ENCODE assay signal across 8 mouse cellular contexts in genomic region chr16:45093137-45093731, GRCm38 (mm10). TPM values are rescaled to one million over a fixed set of nuclear protein-coding genes. Genes with fewer than 3 reads are reported as not detected.
DNase-seq lines count a peak whose midpoint lies in the region; ATAC-seq and TF ChIP-seq lines count a peak whose summit lies in the region.

Ccdc80 (plus strand) TSS chr16:45093402.

- 0 out of 2 replicates have a peak, but pooled peaks cover 2% of the 10 kb centered on the region for H3K4me1 ChIP-seq in intestine, embryonic 16.5 days (ENCODE audit: control insufficient read depth, insufficient read depth, low read length)
- 0 out of 2 replicates have a peak, but pooled peaks cover 4% of the 10 kb centered on the region for H3K4me1 ChIP-seq in midbrain, postnatal 0 days (ENCODE audit: insufficient read depth, low read length)

- peak within 1 kb of the TSS; percentile 43 for H3K4me3 ChIP-seq in intestine, embryonic 16.5 days (ENCODE audit: low read length)
- peak within 1 kb of the TSS; percentile 28 for H3K4me3 ChIP-seq in midbrain, postnatal 0 days (ENCODE audit: low read depth, low read length)

- no peaks in the 10 kb centered on the region for H3K36me3 ChIP-seq in intestine, embryonic 16.5 days (ENCODE audit: control insufficient read depth, insufficient read depth, low read length)
- H3K36me3 ChIP-seq in midbrain, postnatal 0 days (ENCODE audit: insufficient read depth, low read length), result no peaks in the 10 kb centered on the region

- H3K9ac ChIP-seq in intestine, embryonic 16.5 days (ENCODE audit: low read depth, low read length), result peak within 1 kb of the TSS; percentile 63
- no peak within 1 kb of the TSS; the same call in 1 of the 2 replicates for H3K9ac ChIP-seq in midbrain, postnatal 0 days (replicated peaks; ENCODE audit: low read length, poor library complexity, severe bottlenecking)

- H3K27ac ChIP-seq in intestine, embryonic 16.5 days (ENCODE audit: low read length), result peak within 1 kb of the TSS; percentile 76
- H3K27ac ChIP-seq in midbrain, postnatal 0 days (ENCODE audit: low read depth, low read length), result no peak within 1 kb of the TSS

- ATAC-seq in intestine, embryonic 16.5 days, result peak; percentile 62
- ATAC-seq in midbrain, postnatal 0 days (ENCODE audit: low FRiP score), result no peak

- 20% methylated on average over 6 of the region's 6 CpGs for WGBS in intestine, embryonic 16.5 days
- WGBS in midbrain, postnatal 0 days, result 37% methylated on average over 6 of the region's 6 CpGs

- no peaks in the 10 kb centered on the region for H3K27me3 ChIP-seq in intestine, embryonic 16.5 days (replicated peaks; ENCODE audit: control insufficient read depth, insufficient read depth, low read length)
- no peaks in the 10 kb centered on the region for H3K27me3 ChIP-seq in midbrain, postnatal 0 days (ENCODE audit: insufficient read depth, low read length)

- no peak for TF ChIP-seq CTCF in midbrain, postnatal 0 days (IDR thresholded peaks at IDR 0.05)

- H3K4me2 ChIP-seq in intestine, embryonic 16.5 days (ENCODE audit: low read depth, low read length), result peak within 1 kb of the TSS; percentile 44
- peak within 1 kb of the TSS; percentile 58 for H3K4me2 ChIP-seq in midbrain, postnatal 0 days (ENCODE audit: low read depth, low read length, poor library complexity, severe bottlenecking)

- H3K9me3 ChIP-seq in intestine, embryonic 16.5 days (ENCODE audit: control insufficient read depth, low read length), result no peaks in the 10 kb centered on the region
- H3K9me3 ChIP-seq in midbrain, postnatal 0 days (ENCODE audit: low read length), result no peaks in the 10 kb centered on the region

- peak; percentile 15 for DNase-seq in retina, embryonic 14.5 days (ENCODE audit: low spot score)
- no peak for DNase-seq in retina, postnatal 1 day
- peak; percentile 62 for DNase-seq in embryo, embryonic 11 days
- DNase-seq in heart, adult 11 months, result peak; percentile 95
- DNase-seq in midbrain, postnatal 0 days (ENCODE audit: low spot score), result no peak
- no peak for DNase-seq in MN1 (ENCODE audit: low spot score)
- no peak for DNase-seq in frontal cortex, postnatal 14 days (ENCODE audit: low spot score in 2 of 2)

RNA-seq across cellular contexts. Expression of gene Ccdc80, which starts in this region (rescaled TPM):
- polyA plus RNA-seq in intestine, embryonic 16.5 days (2015; fragmentation: Nextera tagmentation; extraction: Ambion mirVana), result 61.3 and 62.1 TPM in 2 replicates
- 5.5 and 6.3 TPM in 2 replicates for total RNA-seq in midbrain, postnatal 0 days (2014; rRNA removed)
- 9.2 and 9.5 TPM in 2 replicates for polyA plus RNA-seq in midbrain, postnatal 0 days (2015; fragmentation: Nextera tagmentation; extraction: Ambion mirVana)

Comparison
In these comparisons a context has a peak if more than half of its experiments do, and no peak if none do; other contexts are left out.
1. DNase-seq: peak in retina, embryonic 14.5 days (single experiment), embryo, embryonic 11 days (single experiment) and heart, adult 11 months (single experiment); none in retina, postnatal 1 day (single experiment), midbrain, postnatal 0 days (single experiment), MN1 (single experiment) and frontal cortex, postnatal 14 days (0 of 2).